Mouse (Mus musculus) embryonic fibroblast, embryonic 13.5 days (primary cell): Measurements from ENCODE around the gene Mme. TPM values are rescaled to one million over a fixed set of nuclear protein-coding genes. Genes with fewer than 3 reads are reported as not detected.

Experiments used
- H3K27ac ChIP-seq: 2 replicates; pipeline ENCODE4 v1.5.1; 2012; ENCODE audit warnings: low read length, control low read depth, inconsistent platforms; ENCODE audit not compliant: insufficient read depth
- H3K4me1 ChIP-seq: 2 replicates; pipeline ENCODE4 v1.6.1; 2011; ENCODE audit warnings: low read length; ENCODE audit not compliant: control insufficient read depth, insufficient read depth
- H3K4me3 ChIP-seq: 2 replicates; pipeline ENCODE4 v1.5.1; 2011; ENCODE audit warnings: mild to moderate bottlenecking, control low read depth, low read length; ENCODE audit not compliant: insufficient read depth
- CTCF ChIP-seq: IDR thresholded peaks from 2 replicates; pipeline ENCODE4 v1.5.1; 2011; ENCODE audit warnings: mild to moderate bottlenecking, control low read depth, low read length, moderate library complexity, borderline replicate concordance; ENCODE audit not compliant: insufficient read depth
- POLR2A ChIP-seq: IDR thresholded peaks from 2 replicates; pipeline ENCODE4 v1.6.1; 2011; ENCODE audit warnings: low read depth, mild to moderate bottlenecking, control low read depth, low read length, moderate library complexity
- polyA plus RNA-seq: library from polyadenylated mRNA; stranded (reverse); fragments of >200 nt; gene quantifications from 2 replicates; pipeline ENCODE4 v1.2.4, GENCODE M21; 2011; ENCODE audit warnings: low read depth; ENCODE audit not compliant: missing spikeins, insufficient read length

Mme gene
- polyA plus RNA-seq, 1 experiment, result 41.4 TPM

DNA sequence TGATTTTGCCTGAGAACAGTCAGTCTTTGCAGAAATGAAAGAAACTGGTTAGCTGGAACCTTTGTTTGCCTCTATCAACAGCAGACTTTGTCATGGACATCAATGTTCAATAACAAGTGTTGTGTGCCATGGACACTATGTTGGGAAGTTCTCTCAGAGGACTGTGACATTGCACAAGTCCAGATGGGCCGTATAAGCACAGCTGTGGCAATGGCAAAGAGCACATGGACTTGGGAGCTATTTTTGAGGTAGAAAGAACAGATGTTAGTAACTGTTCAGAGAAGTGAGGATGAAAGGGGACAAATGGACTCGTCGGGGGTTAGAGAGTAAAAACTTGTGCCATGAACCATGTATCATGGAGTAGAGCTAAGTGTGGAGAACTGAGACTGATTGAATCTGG is 165.1 kb downstream of the Mme start:
- no peak for TF ChIP-seq POLR2A
- no peak for TF ChIP-seq CTCF
- Histone ChIP-seq H3K4me3 (no peak overlapping the region), H3K27ac (no peak overlapping the region), H3K4me1 (no peaks in the 10 kb centered on the region)

DNA sequence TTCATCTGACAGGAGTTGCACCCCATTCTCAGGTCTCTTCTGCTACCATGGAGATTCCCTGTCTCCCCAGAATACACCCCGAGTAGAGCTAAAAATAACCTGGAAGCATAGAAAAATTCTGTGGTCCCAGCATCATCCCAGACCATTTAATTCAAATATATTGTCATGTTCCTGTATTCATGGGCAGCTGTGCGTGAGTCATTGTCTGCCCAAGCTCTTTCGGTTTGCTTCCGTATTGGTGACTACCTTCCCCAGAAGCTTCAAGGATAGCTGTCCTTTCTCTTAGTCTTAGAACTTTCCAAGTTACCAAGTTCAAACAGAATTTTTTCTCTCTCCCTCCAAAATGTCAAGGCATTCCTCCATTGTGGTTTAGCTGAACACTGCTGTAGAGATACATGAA is 169.7 kb downstream of the Mme start:
- Histone ChIP-seq H3K27ac (peak overlapping the region; percentile 65), H3K4me1 (no peaks in the 10 kb centered on the region), H3K4me3 (no peak overlapping the region)
- TF ChIP-seq CTCF, result no peak
- TF ChIP-seq POLR2A, result no peak

DNA sequence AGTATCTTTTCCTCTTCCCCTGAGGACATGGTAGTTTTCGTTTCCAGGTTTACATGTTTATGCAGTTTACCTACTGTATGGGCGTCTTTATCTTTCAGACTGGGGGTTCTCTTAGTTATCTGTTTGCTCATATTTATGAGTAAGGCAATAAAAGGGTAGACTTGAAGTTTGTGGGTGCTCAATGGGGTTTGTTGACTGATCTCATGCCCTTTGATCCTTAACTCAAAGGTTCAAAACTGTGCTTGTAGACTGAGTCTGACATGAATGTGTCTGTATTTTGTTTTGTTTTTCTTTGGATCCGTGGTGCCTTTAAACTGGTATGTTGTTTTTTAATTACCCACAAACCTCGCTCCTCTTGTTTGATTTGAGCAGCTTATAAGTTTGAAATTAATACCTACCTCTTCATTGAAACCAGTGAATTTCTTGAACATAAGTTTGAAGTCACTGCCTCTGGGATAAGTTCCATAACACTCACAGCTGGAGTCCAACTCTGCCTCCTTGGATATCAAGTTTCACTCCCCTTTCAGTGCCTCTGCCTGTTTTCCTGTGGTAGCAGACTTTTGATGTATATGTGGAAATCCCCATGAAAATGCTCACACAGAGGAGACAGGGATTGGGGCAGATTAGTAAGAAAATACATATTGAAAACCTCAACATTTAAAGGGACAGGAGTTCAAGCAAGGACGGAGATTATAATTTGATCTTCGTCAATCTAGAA is 171.0 kb downstream of the Mme start:
- TF ChIP-seq CTCF, result no peak
- no peak for TF ChIP-seq POLR2A
- peak overlapping the region; percentile 32; the same call in 1 of the 2 replicates for H3K27ac ChIP-seq
- H3K4me3 ChIP-seq, result no peak overlapping the region
- no peaks in the 10 kb centered on the region for H3K4me1 ChIP-seq

DNA sequence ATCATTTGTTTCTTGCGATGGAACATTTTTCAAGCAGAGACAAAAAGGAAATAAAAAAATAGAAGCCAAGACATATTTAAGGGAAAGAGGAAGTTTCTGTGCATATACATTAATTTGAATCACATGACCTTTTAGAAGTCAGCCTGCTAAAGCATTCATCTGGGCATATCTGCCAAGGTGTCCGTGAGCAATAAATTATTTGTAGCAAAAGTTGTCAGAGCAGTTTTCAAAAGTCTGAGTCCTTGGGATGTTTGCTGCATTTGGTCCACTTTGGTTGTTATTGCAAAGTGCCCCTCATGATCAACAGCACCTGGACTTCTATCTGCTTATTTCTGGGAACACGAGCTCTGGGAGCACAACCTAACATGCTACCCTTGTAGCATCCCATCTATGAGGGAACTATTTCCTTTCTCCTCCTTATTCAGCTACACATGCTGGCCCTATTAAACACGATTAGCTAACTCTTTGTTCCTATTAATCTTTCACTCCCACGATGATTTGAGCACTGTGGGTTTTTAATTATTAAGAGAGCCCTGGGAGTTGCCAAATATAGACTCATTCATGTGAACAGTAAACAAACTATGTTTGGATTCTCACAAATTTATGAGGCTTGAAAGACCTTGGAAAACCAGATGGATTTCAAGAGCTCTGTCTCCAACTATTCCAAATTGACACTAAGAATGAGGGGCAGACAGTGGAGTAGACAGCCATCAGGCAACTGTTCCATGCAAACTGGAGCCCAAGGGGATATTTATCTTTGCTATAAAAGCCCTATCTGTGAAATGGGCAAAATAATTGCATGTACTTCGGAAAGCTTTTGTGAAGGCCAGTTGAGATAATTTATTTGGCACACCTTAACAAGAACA is 171.9 kb downstream of the Mme start:
- Histone ChIP-seq H3K27ac (0 out of 2 replicates have a peak overlapping the region, but pooled peaks have one; percentile 32), H3K4me3 (no peak overlapping the region), H3K4me1 (no peaks in the 10 kb centered on the region)
- TF ChIP-seq CTCF (no peak), POLR2A (no peak)

DNA sequence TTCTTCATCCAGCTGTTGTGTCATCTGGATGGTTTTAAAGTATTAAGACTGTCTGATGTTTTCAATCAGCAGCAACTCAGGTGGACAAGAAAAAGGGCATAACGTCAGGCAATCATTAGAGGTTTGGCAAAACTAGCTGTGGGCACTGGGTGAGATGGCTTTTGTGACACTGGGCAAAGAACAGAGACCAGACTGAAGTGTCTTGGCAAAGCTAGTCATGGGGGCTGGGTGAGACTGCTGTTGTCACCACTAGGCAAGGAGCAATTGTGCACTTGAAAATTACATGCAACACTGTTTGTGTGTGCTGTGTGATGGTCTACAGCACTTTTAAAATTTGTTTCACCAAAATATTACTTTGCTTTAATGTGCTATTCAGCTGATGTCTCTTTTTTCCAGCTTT is 175.9 kb downstream of the Mme start:
- H3K4me3 ChIP-seq, result no peak overlapping the region
- no peak for TF ChIP-seq POLR2A
- TF ChIP-seq CTCF, result no peak
- no peak overlapping the region for H3K27ac ChIP-seq
- no peaks in the 10 kb centered on the region for H3K4me1 ChIP-seq

DNA sequence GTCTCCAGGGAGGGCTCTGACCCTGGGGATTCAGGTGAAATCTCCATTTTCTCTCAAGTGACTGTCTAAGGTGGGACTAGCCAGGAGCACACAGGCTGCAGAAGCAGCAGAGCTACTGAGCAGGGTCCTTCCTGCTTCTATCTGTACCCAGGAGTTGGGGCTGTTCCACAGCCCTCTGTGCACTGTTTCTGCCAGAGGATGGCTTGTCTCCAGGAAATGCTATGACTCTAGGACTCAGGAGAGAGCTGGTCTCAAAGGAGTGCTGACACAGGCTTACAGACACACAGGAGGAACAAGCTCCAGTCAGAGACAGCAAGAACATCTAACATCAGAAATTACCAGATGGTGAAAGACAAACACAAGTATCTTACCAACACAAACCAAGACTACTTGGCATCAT is 176.4 kb downstream of the Mme start:
- no peak overlapping the region for H3K4me3 ChIP-seq
- H3K27ac ChIP-seq, result no peak overlapping the region
- H3K4me1 ChIP-seq, result no peaks in the 10 kb centered on the region
- TF ChIP-seq POLR2A (no peak), CTCF (no peak)

DNA sequence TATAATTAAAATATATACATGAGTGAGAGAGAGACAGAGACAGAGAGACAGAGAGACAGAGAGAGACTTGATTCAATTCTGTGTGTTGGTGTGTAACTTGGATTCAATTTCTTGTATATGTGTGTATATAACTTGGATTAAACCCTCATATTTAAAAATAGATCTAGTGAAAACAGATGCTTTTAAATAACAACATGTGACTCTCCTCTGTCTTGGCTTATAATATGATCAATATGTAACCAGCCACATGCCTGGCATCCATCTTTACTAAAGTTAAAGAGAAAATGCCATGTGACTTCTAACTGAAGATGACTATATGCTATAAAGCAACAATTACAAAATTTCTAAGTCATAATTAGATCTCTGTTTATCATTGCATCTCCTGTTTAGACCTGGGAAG is 182.2 kb downstream of the Mme start:
- Histone ChIP-seq H3K4me1 (no peaks in the 10 kb centered on the region), H3K4me3 (no peak overlapping the region), H3K27ac (no peak overlapping the region)
- no peak for TF ChIP-seq POLR2A
- TF ChIP-seq CTCF, result no peak

Other genes with a start within 250 kb of the Mme start
- gene Gm34302, start 242.3 kb downstream of the Mme start, polyA plus RNA-seq, result not detected in 2 replicates